Mouse (Mus musculus) limb, embryonic 14.5 days (tissue): ENCODE measurements at regions not wholly inside any gene's neighbourhood (a gene's known extent, or its start where the extent isn't known, plus 50 kb on each side); places are given as distances from the start of the nearest gene placed in this dataset.
"Not testable (repeated sequence)": the region's sequence is repeated elsewhere in the genome, so short reads cannot be mapped to it uniquely, and the experiment has no call there.

ENCODE experiments used
- ATAC-seq: fragments of 200-750 bp; cut with Nextera tagmentation; 2 replicates; pipeline ENCODE4 v1.8.0; 2017; ENCODE audit warnings: low read depth, moderate number of reproducible peaks, moderate TSS enrichment; ENCODE audit not compliant: low FRiP score
- DNase-seq: peaks from one replicate; pipeline ENCODE4 v3.0.0-alpha.2; 2015; ENCODE audit warnings: low spot score
- H3K27ac ChIP-seq: fragments of 300-500 bp; sonication (generic); replicated peaks from 2 replicates; pipeline ENCODE4 v1.5.1; 2014; ENCODE audit warnings: low read depth, mild to moderate bottlenecking, low read length, moderate library complexity, mixed read lengths
- H3K27me3 ChIP-seq: fragments of 300-500 bp; sonication (generic); 2 replicates; pipeline ENCODE4 v1.6.1; 2014; ENCODE audit warnings: low read length, mixed read lengths; ENCODE audit not compliant: control insufficient read depth, insufficient read depth
- H3K36me3 ChIP-seq: fragments of 300-500 bp; sonication (generic); 2 replicates; pipeline ENCODE4 v1.6.1; 2014; ENCODE audit warnings: mild to moderate bottlenecking, low read length, moderate library complexity, mixed read lengths; ENCODE audit not compliant: control insufficient read depth, insufficient read depth
- H3K4me1 ChIP-seq: fragments of 300-500 bp; sonication (generic); 2 replicates; pipeline ENCODE4 v1.6.1; 2014; ENCODE audit warnings: antibody characterized with exemption, low read length, mixed read lengths; ENCODE audit not compliant: control insufficient read depth, insufficient read depth
- H3K4me2 ChIP-seq: fragments of 300-500 bp; sonication (generic); replicated peaks from 2 replicates; pipeline ENCODE4 v1.6.1; 2014; ENCODE audit warnings: low read depth, mild to moderate bottlenecking, low read length, moderate library complexity; ENCODE audit not compliant: severe bottlenecking
- H3K4me3 ChIP-seq: fragments of 300-500 bp; sonication (generic); replicated peaks from 2 replicates; pipeline ENCODE4 v1.5.1; 2014; ENCODE audit warnings: low read length
- H3K9ac ChIP-seq: fragments of 300-500 bp; sonication (generic); 2 replicates; pipeline ENCODE4 v1.6.1; 2014; ENCODE audit warnings: mild to moderate bottlenecking, low read depth, low read length, moderate library complexity; ENCODE audit not compliant: severe bottlenecking
- H3K9me3 ChIP-seq: fragments of 300-500 bp; sonication (generic); 2 replicates; pipeline ENCODE4 v1.6.1; 2016; ENCODE audit warnings: low read length; ENCODE audit not compliant: control insufficient read depth
- POLR2A ChIP-seq: fragments of 200-500 bp; IDR thresholded peaks from 2 replicates; pipeline ENCODE4 v1.8.0; 2012; ENCODE audit warnings: inconsistent platforms, mild to moderate bottlenecking, moderate library complexity, borderline replicate concordance; ENCODE audit not compliant: insufficient read depth, insufficient read length; ENCODE audit errors: extremely low read depth
- whole genome bisulfite sequencing: fragments of 180-500 bp; shearing (Covaris S2); extraction: QIAGEN DNeasy Blood & Tissue Kit; methylation state at CpG from one replicate; pipeline ENCODE4 v1.1.7; 2014; 5-methylcytosine and 5-hydroxymethylcytosine counted together

DNA sequence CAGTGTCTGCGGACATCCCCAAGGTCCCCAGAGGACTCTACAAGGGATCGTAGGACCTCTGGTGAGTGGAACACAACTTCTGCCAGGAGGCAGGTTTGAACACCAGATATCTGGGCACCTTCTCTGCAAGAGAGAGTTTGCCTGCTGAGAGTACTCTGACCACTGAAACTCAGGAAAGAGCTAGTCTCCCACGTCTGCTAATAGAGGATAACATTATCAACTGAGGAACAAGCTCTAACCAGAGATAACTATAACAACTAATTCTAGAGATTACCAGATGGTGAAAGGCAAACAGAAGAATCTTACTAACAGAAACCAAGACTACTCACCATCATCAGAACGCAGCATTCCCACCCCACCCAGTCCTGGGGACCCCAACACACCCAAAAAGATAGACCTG lies 415.1 kb downstream of the Sis start:
- not testable (repeated sequence) for ATAC-seq, H3K4me2 ChIP-seq, H3K36me3 ChIP-seq, H3K9ac ChIP-seq, H3K4me1 ChIP-seq, H3K4me3 ChIP-seq, DNase-seq, H3K27ac ChIP-seq, H3K9me3 ChIP-seq, H3K27me3 ChIP-seq
- 91% methylated on average over 4 of the region's 4 CpGs for WGBS

DNA sequence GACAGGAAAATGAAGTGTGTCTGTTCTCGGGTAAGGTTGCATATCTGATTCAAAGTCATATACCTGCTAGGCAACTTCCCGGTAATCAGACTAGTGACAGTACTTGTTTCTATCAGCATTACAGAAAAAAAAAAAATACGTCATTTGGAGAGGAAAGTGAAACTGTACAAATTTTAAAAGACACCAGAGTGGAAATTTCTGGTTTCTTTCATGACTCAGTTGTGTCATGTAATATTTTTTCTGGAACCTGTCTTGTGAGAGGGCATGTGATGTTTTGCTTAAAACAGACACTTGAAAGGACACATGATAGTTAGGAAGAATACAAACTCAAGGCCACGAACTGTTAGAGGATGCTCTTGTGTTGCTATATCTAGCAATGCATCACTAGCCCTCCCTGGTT lies 433.7 kb downstream of the Sis start:
- DNase-seq = no peak
- Histone ChIP-seq H3K27ac (no peak overlapping the region), H3K36me3 (no peaks in the 10 kb centered on the region), H3K9me3 (no peaks in the 10 kb centered on the region), H3K4me2 (no peak overlapping the region), H3K9ac (no peak overlapping the region), H3K4me3 (no peak overlapping the region), H3K4me1 (no peaks in the 10 kb centered on the region), H3K27me3 (no peaks in the 10 kb centered on the region)
- whole genome bisulfite sequencing = 77% methylated on average over 4 of the region's 4 CpGs
- no peak for TF ChIP-seq POLR2A
- no peak for ATAC-seq

GRCm38 (mm10) chr3:72525771-72526170 lies 441.9 kb downstream of the Sis start:
- H3K4me2 ChIP-seq, H3K4me1 ChIP-seq, H3K4me3 ChIP-seq, H3K27ac ChIP-seq, ATAC-seq, H3K36me3 ChIP-seq, DNase-seq, H3K9ac ChIP-seq, H3K27me3 ChIP-seq, H3K9me3 ChIP-seq: not testable (repeated sequence)
- WGBS = 70% methylated on average over 1 of the region's 1 CpGs

- not testable (repeated sequence) for H3K27ac ChIP-seq, H3K9me3 ChIP-seq, H3K9ac ChIP-seq, DNase-seq, H3K36me3 ChIP-seq, H3K4me3 ChIP-seq, H3K4me1 ChIP-seq, ATAC-seq, H3K4me2 ChIP-seq, H3K27me3 ChIP-seq
- WGBS = 95% methylated on average over 3 of the region's 3 CpGs
Observed at GRCm38 (mm10) chr3:72517846-72518245, 449.8 kb downstream of the Sis start.

DNA sequence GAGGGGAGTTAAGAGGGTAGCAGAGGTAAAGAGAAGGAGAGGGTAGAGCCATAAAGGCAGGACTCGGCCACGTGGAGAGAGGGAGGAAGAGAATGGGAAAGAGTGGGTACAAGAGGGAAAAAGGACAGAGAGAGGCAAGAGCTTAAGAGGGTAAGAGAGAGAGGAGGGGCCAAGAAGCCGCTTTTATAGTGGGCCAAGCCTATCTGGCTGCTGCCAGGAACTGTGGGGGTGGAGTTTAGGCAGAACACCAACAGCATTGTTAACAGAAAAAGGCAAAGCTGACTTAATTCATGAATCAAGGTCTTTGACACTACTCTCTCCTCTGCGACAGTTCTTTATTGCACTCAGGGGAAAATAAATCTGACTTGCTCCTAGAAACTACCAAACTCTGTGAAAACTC lies 463.4 kb downstream of the Sis start:
- no peak overlapping the region for H3K4me2 ChIP-seq
- H3K4me3 ChIP-seq = no peak overlapping the region

GRCm38 (mm10) chr3:72501754-72502153 lies 465.9 kb downstream of the Sis start:
- no peak overlapping the region for H3K4me3 ChIP-seq
- H3K4me1 ChIP-seq = no peaks in the 10 kb centered on the region
- DNase-seq (no peak), ATAC-seq (no peak)
- H3K27ac ChIP-seq = no peak overlapping the region
- TF ChIP-seq POLR2A = no peak
- no peaks in the 10 kb centered on the region for H3K9me3 ChIP-seq
- no peak overlapping the region for H3K9ac ChIP-seq
- no peak overlapping the region for H3K4me2 ChIP-seq
- H3K27me3 ChIP-seq = no peaks in the 10 kb centered on the region
- WGBS = 61% methylated on average over 2 of the region's 2 CpGs
- no peaks in the 10 kb centered on the region for H3K36me3 ChIP-seq

More for the DNA sequence above, 463.4 kb downstream of the Sis start:
- Histone ChIP-seq H3K9me3 (no peaks in the 10 kb centered on the region), H3K36me3 (no peaks in the 10 kb centered on the region), H3K27me3 (no peaks in the 10 kb centered on the region), H3K27ac (no peak overlapping the region), H3K9ac (no peak overlapping the region), H3K4me1 (no peaks in the 10 kb centered on the region)
- no peak for TF ChIP-seq POLR2A
- DNase-seq = peak; percentile 10
- 46% methylated on average over 4 of the region's 4 CpGs for WGBS
- ATAC-seq = no peak
